Mouse (Mus musculus): Measurements from ENCODE around the gene G6pc2.

The G6pc2 gene

DNA sequence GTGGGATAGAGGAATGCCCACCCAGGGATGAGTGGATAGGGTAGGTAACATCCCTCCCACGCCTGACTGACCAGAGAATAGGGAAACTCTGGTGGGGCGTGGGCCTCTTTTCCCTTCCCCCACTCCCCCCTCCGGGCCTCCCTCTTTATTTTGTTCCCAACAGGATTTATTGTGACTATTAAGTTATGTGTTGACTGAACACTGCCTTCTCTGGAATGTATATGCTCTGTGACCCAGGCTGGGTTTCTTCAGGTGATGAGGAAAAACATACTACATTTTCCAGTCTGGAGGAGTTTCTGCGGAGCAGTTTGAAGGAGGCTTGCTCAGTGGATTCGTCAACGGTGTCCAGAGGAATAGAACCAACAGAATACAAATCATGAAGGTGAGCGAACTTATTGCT is at the start of gene G6pc2:
Gene G6pc2, plus strand, starts transcription at position 301 of the 400 bp plus-strand sequence.
- no peak within 1 kb of the TSS for H3K4me3 ChIP-seq (replicated peaks; ENCODE audit: low read length)
- no peak for TF ChIP-seq POU5F1 (IDR thresholded peaks at IDR 0.05; ENCODE audit: borderline replicate concordance, low read length)
- TF ChIP-seq NANOG (IDR thresholded peaks at IDR 0.05; ENCODE audit: borderline replicate concordance, low read length): no peak
- TF ChIP-seq CTCF (conservative IDR thresholded peaks at IDR 0.05; ENCODE audit: low read length): no peak
- H3K36me3 ChIP-seq (ENCODE audit: insufficient read depth, low read length): no peaks in the 10 kb centered on the region
- no peaks in the 10 kb centered on the region for H3K9me3 ChIP-seq (ENCODE audit: low read length)
- no peaks in the 10 kb centered on the region for H3K27me3 ChIP-seq (ENCODE audit: insufficient read depth, low read length)
- H3K4me1 ChIP-seq (replicated peaks; ENCODE audit: low read depth, low read length): peaks cover 43% of the 10 kb centered on the region

DNA sequence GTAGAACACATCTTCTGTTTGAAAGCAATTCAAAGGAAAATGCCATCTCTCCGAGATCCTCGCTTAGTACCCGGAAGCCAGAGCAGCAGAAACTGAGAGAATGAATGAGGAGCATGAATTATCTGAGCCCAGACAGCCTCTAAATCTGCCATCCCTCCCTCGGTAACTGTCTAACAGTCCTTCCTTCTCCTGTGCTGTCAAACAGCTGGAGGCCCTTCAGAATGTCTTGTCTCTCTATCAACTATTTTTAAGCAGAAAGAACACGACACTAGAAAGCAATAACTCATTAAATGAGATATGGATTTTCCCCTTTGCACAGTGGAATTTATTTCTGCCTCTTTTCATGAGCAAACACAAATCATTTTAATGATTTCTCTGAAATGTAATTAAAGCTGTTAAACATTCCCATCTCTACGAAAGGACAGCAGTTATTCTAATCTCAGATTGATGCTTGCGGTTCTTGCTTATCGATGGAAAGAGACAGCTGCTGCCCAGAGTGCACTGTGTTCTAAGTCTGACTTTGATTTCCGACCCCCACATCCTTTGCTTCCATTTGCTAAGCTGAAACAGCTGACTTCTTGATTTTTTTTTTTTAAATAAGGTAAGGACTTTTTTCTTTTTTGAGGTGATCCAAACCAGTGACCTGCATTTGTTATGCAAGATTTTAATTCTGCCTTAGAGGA is 40.3 kb upstream of the G6pc2 start:
- H3K9me3 ChIP-seq (ENCODE audit: low read length): no peaks in the 10 kb centered on the region
- TF ChIP-seq POU5F1 (IDR thresholded peaks at IDR 0.05; ENCODE audit: borderline replicate concordance, low read length): no peak
- TF ChIP-seq CTCF (conservative IDR thresholded peaks at IDR 0.05; ENCODE audit: low read length): no peak
- TF ChIP-seq NANOG (IDR thresholded peaks at IDR 0.05; ENCODE audit: borderline replicate concordance, low read length): no peak
- H3K4me3 ChIP-seq (replicated peaks; ENCODE audit: low read length): no peak overlapping the region

DNA sequence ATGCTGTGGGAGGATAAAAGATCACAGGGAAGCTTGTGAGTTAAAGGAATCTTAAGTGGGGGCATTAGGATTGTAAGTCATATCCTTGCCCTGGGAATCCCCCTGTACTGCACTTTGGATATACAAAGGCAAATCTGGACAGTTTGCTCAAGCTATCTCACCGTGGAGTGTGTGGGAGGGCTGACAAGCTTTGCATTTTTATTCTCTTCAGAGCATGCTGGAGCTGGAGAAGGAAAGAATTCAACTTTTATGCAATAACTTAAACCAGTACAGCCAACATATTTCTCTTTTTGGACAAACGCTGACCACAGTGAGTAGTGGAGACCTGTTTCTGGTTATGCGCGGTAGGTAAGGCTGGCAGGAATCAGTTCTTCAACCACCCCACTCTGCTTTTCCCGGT is 35.6 kb upstream of the G6pc2 start:
- no peak overlapping the region for H3K4me3 ChIP-seq (replicated peaks; ENCODE audit: low read length)
- H3K4me1 ChIP-seq (replicated peaks; ENCODE audit: low read depth, low read length): no peaks in the 10 kb centered on the region
- no peaks in the 10 kb centered on the region for H3K36me3 ChIP-seq (ENCODE audit: insufficient read depth, low read length)
- no peaks in the 10 kb centered on the region for H3K9me3 ChIP-seq (ENCODE audit: low read length)
- no peak for TF ChIP-seq POU5F1 (IDR thresholded peaks at IDR 0.05; ENCODE audit: borderline replicate concordance, low read length)
- TF ChIP-seq NANOG (IDR thresholded peaks at IDR 0.05; ENCODE audit: borderline replicate concordance, low read length): no peak
- TF ChIP-seq CTCF (conservative IDR thresholded peaks at IDR 0.05; ENCODE audit: low read length): no peak
- H3K27me3 ChIP-seq (ENCODE audit: insufficient read depth, low read length): no peaks in the 10 kb centered on the region

More for the DNA sequence above, 40.3 kb upstream of the G6pc2 start:
- H3K4me1 ChIP-seq (replicated peaks; ENCODE audit: low read depth, low read length): no peaks in the 10 kb centered on the region
- H3K36me3 ChIP-seq (ENCODE audit: insufficient read depth, low read length): no peaks in the 10 kb centered on the region
- H3K27me3 ChIP-seq (ENCODE audit: insufficient read depth, low read length): no peaks in the 10 kb centered on the region

DNA sequence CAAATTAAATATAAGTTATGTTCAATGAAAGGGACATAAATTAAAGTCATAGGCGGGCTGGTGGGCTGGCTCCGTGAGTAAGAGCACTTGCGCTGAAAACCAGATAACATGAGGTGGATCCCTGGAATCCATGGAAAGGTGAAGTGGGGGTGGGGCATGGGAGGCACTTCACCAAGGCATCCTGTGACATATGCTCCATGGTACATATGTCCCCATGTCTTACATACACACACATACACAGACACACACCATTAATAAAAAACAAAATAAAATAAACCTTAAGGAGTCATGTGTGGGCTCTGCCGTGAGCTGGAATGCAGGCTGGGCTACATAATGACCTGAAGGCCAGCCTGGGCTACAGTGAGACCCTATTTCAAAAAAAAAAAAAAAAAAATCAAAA is 31.2 kb upstream of the G6pc2 start:
- TF ChIP-seq NANOG (IDR thresholded peaks at IDR 0.05; ENCODE audit: borderline replicate concordance, low read length) (no peak), POU5F1 (IDR thresholded peaks at IDR 0.05; ENCODE audit: borderline replicate concordance, low read length) (no peak), CTCF (conservative IDR thresholded peaks at IDR 0.05; ENCODE audit: low read length) (no peak)
- Histone ChIP-seq H3K36me3 (ENCODE audit: insufficient read depth, low read length) (no peaks in the 10 kb centered on the region), H3K4me3 (replicated peaks; ENCODE audit: low read length) (no peak overlapping the region), H3K4me1 (replicated peaks; ENCODE audit: low read depth, low read length) (no peaks in the 10 kb centered on the region), H3K9me3 (ENCODE audit: low read length) (no peaks in the 10 kb centered on the region), H3K27me3 (ENCODE audit: insufficient read depth, low read length) (no peaks in the 10 kb centered on the region)

DNA sequence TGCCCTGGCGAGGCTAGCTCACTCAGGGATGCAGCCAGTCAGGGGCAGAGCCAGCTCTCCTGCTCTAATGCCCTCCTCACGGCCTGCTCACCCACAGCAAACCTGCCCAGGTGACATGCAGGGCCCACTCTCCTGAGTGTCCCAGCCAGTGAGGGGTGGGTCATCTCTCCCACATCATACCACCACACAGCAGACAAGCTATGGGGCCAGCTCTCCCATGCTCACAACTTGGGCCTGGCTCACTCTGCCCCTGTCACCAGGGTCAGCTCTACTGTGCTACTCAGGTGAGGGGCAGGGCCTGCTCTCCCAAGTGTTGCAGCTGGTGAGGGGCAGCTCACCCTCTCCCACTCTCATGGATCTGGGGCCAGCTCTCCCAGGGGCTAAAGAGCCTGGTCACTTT is 22.9 kb upstream of the G6pc2 start:
- H3K27me3 ChIP-seq (ENCODE audit: insufficient read depth, low read length): no peaks in the 10 kb centered on the region
- H3K4me1 ChIP-seq (replicated peaks; ENCODE audit: low read depth, low read length): no peaks in the 10 kb centered on the region; the same call in 1 of the 2 replicates
- peaks cover 43% of the 10 kb centered on the region for H3K36me3 ChIP-seq (ENCODE audit: insufficient read depth, low read length)
- H3K4me3 ChIP-seq (replicated peaks; ENCODE audit: low read length): no peak overlapping the region
- TF ChIP-seq NANOG (IDR thresholded peaks at IDR 0.05; ENCODE audit: borderline replicate concordance, low read length) (no peak), POU5F1 (IDR thresholded peaks at IDR 0.05; ENCODE audit: borderline replicate concordance, low read length) (no peak), CTCF (conservative IDR thresholded peaks at IDR 0.05; ENCODE audit: low read length) (no peak)
- H3K9me3 ChIP-seq (ENCODE audit: low read length): no peaks in the 10 kb centered on the region

DNA sequence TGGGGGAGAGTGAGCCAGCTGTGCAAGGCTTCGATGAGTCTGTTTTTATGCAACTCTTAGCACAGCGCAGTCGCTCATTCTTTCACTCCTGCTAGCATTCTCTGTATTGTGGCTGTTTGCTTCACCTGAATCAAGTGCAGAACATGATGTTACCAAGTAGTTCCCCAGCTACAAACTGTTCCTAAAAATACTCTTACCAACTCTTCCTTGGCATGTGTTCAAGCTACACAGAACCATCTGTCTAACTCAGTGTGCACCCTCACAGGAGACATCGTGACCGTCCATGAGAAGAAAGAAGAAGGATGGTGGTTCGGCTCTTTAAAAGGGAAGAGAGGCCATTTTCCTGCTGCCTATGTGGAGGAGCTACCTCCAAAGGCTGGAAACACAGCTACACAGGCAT is 22.1 kb upstream of the G6pc2 start:
- Histone ChIP-seq H3K4me3 (replicated peaks; ENCODE audit: low read length) (no peak overlapping the region), H3K27me3 (ENCODE audit: insufficient read depth, low read length) (no peaks in the 10 kb centered on the region), H3K4me1 (replicated peaks; ENCODE audit: low read depth, low read length) (peaks cover 4% of the 10 kb centered on the region), H3K9me3 (ENCODE audit: low read length) (no peaks in the 10 kb centered on the region), H3K36me3 (ENCODE audit: insufficient read depth, low read length) (peaks cover 51% of the 10 kb centered on the region)
- TF ChIP-seq POU5F1 (IDR thresholded peaks at IDR 0.05; ENCODE audit: borderline replicate concordance, low read length) (no peak), CTCF (conservative IDR thresholded peaks at IDR 0.05; ENCODE audit: low read length) (no peak)

DNA sequence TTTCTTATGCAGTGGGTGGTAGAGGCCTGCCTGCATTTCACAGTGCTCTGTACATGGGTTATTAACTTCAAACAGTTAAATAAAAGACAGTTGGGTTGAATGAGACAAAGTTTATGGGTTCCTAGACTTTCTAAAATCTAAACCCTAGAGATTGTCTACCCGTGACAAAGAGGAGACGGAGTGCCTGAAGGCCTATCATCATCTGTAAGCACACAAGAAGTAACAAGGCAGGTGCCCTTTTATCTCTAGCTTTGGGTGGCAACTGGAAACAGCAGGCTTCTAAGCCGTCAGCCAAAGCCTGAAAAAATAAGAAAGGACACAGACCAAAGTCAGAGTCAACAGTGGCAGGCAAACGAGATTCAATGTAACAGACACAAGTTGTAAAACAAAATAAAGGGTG is 21.7 kb upstream of the G6pc2 start:
- H3K4me1 ChIP-seq (replicated peaks; ENCODE audit: low read depth, low read length): peaks cover 7% of the 10 kb centered on the region
- peaks cover 55% of the 10 kb centered on the region for H3K36me3 ChIP-seq (ENCODE audit: insufficient read depth, low read length)
- no peak for TF ChIP-seq NANOG (IDR thresholded peaks at IDR 0.05; ENCODE audit: borderline replicate concordance, low read length)
- no peak for TF ChIP-seq POU5F1 (IDR thresholded peaks at IDR 0.05; ENCODE audit: borderline replicate concordance, low read length)
- no peak for TF ChIP-seq CTCF (conservative IDR thresholded peaks at IDR 0.05; ENCODE audit: low read length)
- H3K27me3 ChIP-seq (ENCODE audit: insufficient read depth, low read length): no peaks in the 10 kb centered on the region
- H3K9me3 ChIP-seq (ENCODE audit: low read length): no peaks in the 10 kb centered on the region
- no peak overlapping the region for H3K4me3 ChIP-seq (replicated peaks; ENCODE audit: low read length)

DNA sequence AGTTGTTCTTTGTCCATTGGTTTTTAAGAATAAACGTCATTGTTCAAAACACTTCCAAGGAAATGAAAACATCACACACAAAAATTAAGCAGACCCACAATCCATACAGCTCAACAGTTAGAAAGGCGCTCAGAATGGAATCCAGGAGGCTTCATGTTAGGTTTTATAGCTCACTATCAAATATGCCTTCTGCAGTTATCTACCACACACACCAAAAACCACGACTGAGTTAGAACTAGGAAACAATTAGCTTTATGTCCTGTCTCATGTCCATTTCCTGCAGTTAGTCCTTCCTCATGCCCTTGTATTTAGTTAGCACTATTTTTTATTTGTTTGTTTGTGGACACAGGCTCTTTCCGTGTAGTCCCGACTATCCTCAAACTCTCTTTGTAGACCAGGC is 19.8 kb upstream of the G6pc2 start:
- TF ChIP-seq NANOG (IDR thresholded peaks at IDR 0.05; ENCODE audit: borderline replicate concordance, low read length) (no peak), POU5F1 (IDR thresholded peaks at IDR 0.05; ENCODE audit: borderline replicate concordance, low read length) (no peak), CTCF (conservative IDR thresholded peaks at IDR 0.05; ENCODE audit: low read length) (no peak)
- peaks cover 7% of the 10 kb centered on the region for H3K4me1 ChIP-seq (replicated peaks; ENCODE audit: low read depth, low read length)
- peaks cover 67% of the 10 kb centered on the region for H3K36me3 ChIP-seq (ENCODE audit: insufficient read depth, low read length)
- no peak overlapping the region for H3K4me3 ChIP-seq (replicated peaks; ENCODE audit: low read length)
- H3K9me3 ChIP-seq (ENCODE audit: low read length): peaks cover 6% of the 10 kb centered on the region
- no peaks in the 10 kb centered on the region for H3K27me3 ChIP-seq (ENCODE audit: insufficient read depth, low read length)

DNA sequence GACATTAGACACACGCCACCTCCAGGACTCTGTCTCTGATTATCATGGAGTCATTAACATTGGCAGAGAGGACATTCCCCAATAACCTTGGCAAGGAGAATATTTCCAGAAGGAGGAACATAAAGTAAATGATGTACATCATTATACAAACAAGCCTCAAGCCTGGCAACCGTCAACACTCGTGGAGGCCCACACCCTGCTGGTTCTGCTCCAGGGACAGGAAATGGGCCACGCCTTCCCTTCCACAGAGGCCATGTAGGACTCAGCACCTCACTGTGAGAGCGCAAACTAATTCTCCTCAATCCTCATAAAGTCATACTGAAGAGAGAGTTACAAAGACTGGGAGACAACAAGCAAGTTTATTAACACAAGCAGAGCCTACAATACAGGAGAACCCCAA is 17.3 kb upstream of the G6pc2 start:
- H3K27me3 ChIP-seq (ENCODE audit: insufficient read depth, low read length): no peaks in the 10 kb centered on the region
- H3K36me3 ChIP-seq (ENCODE audit: insufficient read depth, low read length): peaks cover 78% of the 10 kb centered on the region
- TF ChIP-seq POU5F1 (IDR thresholded peaks at IDR 0.05; ENCODE audit: borderline replicate concordance, low read length) (no peak), CTCF (conservative IDR thresholded peaks at IDR 0.05; ENCODE audit: low read length) (no peak), NANOG (IDR thresholded peaks at IDR 0.05; ENCODE audit: borderline replicate concordance, low read length) (no peak)
- H3K9me3 ChIP-seq (ENCODE audit: low read length): peaks cover 7% of the 10 kb centered on the region
- no peak overlapping the region for H3K4me3 ChIP-seq (replicated peaks; ENCODE audit: low read length)
- peaks cover 7% of the 10 kb centered on the region for H3K4me1 ChIP-seq (replicated peaks; ENCODE audit: low read depth, low read length)
